Mouse (Mus musculus): ENCODE data around the gene Mfap2.

The Mfap2 gene

DNA sequence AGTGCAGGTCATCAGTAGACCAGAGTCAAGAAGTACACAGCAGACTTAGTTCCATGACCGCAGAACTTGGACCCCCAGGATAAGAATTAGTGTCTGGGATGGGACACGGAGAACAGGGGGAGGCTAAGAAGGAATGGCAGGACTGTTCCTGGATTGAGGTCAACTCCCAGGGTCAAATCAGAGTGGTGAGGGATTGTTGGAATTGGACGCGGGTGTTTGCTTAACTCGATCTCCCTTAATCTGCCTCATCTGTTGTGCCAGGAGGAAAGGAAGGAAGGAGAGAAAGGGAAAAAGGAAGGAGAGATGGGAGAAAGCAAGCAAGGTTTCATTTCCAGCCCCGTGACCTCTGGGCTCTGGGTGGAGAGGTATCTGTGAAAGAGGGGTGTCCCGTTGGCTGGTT, at the start of gene Mfap2:
Gene Mfap2 (plus strand): TSS at position 301 of the 400 bp plus-strand sequence.
- DNase-seq (ENCODE audit: low spot score), result no peak

DNA sequence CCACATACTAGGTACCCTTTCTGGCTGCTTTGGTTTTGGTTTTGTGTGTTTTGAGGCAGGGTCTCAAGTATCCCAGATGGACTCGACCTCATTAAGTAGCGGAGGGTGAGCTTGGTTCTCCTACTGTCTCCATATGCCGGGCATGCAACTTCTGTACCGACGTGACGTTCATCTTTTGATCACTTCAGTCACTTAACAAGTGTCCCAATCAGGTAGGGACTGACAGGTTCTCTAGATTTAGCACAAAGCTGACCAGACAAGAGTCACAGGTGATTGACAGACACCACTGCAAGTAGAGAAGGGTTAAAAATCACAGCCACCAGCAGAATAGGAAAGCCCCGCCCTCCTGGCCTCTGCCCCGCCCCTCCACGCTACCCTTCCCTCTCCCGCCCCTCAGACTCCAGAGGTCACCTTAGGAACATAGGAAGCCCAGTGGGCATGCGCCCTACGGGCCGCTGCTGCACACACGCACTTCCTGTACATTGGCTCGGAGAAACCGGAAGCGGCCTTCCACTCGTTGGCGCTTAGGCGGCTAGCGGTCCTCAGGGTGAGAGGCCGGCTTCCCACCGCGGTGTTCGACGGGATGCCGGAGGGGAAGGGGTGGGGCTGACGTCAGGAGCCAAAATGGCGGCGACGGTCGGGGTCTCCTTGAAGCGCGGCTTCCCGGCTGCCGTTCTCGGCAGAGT, 49.3 kb upstream of the Mfap2 start, which contains the start of gene Sdhb:
Gene Sdhb (plus strand): TSS at position 423 of the 686 bp plus-strand sequence.
- DNase-seq (ENCODE audit: low spot score), result peak; percentile 80

DNA sequence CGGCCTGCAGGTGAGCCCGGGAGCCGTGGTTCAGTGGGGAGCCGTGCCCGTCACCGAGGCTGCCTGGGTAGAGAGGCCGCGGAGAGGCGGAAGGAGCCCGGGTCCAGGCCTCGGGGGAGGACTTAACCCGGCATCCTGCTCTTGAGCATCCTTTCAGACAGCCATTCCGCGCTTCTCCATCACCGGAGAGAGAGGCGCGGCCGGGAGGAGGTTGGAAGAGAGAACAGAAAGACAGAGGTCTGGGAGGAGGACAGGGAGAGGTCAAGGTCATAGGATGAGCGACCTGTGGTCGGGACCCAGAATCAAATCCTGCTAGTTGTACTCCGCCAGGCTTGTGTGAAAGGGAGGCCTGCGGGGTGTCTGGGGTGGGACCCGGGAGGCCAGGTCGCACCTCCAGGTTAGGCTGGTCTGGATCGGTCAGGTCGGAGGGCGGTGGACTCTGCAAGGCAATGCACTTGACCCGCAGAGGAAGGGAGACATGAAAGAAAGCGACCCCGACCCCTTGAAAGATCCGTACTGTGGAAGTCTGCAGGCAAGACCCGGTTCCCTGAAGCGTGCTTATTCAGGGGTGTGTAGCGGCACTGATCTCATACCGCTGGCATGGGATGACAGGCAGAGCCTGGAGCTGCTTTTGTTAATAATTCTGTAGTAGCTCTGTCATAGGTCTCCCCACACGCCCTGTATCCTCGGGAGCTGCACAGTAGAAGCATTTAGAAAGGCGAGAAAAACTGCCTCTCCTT, 48.6 kb upstream of the Mfap2 start:
- DNase-seq (ENCODE audit: low spot score), result no peak

DNA sequence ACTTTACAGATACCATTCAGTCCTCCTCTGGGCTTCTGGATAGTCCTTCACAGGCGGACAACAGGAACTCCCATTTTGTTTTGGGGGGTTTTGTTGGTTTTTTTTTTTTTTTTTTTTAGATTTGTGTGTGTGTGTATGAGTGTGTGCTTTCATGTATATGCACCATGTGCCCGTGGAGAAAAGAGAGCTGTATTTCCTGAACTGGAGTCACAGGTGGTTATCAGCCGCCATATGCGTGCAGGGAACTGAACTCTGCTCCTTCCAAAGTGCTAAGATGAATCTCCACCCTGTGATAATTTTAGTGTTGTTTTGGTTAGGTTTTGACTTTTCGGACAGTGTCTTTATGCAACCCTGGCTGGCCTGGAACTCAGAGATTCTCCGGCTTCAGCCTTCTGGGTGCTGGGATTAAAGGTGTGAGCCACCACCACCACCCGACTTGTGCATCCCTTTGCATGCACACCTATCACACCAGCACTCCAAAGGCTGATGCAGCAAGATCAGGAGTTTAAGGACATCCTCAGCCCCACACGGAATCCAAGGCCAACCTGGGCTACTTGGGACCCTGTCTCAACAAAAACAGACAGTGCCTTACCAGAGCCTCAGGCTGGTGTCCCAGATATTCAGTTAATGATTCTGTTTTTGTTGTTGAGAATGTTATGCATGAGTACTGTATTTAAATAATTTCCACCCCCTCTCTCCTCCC, 47.9 kb upstream of the Mfap2 start:
- no peak for DNase-seq (ENCODE audit: low spot score)

DNA sequence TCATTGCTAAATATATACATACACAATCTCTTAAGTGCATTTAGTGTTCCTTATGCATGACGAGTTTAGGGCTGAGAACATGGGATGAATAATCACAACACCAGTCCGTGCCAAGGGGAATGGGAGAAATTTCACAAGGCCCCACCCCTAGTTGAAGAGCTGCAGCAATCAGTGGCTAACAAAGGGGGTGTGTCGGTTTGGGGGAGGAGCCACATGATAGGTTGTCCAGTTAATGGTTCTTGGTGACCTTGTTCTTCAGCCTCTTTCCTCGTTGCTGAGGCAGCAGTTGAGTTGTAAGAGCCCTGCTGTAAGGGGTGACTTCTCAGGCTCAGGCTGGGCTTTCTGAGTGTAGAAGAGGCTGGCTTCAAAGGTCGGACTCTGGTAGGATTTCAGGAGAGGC, 47.3 kb upstream of the Mfap2 start:
- DNase-seq (ENCODE audit: low spot score), result no peak

DNA sequence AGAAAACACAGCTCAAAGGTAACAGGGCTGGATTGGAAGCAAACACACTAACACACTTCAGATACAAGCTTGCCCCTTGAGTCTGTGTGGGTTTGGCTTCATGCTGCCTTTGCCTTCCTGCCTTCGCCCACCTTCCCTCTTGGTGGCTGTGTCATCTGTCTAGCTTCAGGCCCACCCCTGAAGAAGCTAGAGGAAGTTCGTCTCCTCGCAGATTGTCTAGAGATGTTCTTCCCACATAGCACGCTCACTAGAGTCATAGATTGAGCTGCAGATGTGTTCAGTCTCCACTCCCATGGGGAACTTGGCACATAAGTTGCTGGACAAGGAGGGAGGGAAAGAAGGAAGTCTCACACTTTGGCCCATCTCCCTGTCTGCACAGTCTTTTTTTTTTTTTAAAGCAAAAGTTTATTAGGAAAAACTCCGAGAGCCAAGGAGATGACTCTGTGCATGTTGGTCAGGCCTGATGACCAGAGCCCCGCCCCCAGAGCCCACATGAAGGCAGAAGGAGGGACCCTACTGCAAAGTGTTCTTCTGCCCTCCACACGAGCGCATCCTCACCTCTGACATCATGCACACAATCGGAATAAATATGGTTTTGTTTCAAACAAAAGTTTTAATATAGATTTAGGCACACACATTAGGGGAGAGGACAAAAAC, 46.1 kb upstream of the Mfap2 start:
- DNase-seq (ENCODE audit: low spot score), result no peak

DNA sequence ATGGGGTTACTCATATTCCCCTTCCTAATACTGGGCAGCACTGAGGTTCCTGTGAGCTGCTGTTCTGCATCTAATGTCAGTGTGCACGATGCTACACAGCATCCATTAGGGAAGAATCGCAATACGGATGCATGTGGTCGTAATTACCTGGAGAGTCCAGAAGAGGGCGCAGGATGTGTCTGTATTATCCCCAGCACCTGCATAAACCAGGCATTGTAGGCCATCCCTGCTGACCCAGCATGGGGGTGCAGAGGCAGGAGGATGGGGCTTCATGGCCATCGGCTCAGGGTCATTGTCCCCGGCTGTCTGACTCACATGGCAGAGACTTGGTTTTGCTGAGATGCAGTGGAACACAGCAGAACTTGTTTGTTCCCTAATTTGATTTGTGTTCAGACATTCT, 45.6 kb upstream of the Mfap2 start:
- DNase-seq (ENCODE audit: low spot score), result no peak

DNA sequence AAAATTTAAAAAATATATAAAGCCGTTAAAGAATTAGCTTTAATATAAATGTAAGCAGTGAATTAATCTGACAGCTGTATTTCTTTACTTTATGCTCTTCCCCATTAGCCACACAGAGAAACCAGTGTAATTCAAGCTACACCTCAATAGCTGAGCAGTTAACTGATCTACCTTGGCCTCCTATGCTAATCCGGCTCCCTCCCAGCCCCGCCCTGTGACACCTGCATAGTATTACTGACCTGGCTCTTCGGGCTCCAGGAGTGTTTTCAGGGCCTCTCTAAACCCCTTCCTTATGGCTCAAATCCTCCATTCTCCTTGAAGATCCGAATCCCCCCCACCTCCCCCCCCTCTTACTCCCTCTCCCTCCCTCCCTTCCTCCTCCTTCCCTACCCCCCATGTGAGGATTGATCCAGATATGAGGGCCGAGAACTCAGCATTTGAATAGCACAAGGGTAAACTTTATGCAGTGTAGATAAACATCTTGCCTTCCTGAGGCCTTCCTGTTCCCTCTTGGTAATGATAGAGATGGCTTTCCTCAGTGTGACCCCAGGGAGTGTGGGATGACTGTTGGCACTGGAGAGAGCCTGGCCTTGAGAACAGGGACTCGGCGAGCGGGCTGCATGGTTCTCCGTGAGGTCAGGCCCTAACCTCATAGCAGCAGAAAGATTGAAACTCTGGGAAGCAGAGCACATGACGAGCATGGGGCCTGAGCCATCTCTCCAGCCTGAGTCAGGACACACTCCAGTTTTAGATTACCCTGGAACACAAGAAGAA, 42.6 kb upstream of the Mfap2 start:
- no peak for DNase-seq (ENCODE audit: low spot score)

DNA sequence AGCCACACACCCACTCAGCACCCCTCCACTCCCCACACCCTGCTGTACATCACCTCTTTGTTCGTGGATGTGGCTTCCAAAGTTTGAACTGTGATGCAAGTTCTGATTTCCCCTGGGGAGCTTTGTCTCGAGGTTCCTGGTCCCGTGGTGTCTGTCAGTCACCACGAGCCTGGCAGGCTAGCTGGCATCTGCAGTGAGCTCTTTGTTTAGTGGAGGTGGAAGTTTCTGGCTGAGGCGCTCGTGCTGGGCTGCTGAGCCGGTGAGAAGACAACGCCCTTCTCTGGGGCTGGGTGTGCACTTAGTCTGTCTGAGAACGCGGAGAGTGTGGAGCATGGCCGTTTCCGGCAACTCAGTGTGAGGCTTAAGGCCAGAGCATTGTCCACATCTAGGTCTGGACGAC, 38.5 kb upstream of the Mfap2 start:
- DNase-seq (ENCODE audit: low spot score), result no peak

DNA sequence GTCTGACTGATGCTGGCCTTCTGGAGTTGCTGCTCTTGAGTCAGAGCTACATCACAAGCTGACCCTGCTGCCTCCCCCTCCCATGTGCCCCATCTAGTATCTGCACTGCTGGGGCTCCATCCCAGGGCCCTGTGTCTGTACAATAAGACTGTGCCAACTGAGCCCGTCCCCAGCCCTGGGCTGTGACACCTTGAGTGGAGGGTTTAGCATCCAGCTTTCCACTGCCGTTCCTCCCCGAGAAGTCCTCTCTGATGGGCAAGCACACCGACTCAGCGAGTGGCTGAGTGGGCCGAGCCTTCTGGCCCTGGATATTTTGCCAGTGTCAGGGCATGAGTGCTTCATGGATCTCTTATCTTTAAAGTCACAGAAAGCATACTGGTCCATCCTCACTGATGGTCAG, 35.8 kb upstream of the Mfap2 start:
- no peak for DNase-seq (ENCODE audit: low spot score)

DNA sequence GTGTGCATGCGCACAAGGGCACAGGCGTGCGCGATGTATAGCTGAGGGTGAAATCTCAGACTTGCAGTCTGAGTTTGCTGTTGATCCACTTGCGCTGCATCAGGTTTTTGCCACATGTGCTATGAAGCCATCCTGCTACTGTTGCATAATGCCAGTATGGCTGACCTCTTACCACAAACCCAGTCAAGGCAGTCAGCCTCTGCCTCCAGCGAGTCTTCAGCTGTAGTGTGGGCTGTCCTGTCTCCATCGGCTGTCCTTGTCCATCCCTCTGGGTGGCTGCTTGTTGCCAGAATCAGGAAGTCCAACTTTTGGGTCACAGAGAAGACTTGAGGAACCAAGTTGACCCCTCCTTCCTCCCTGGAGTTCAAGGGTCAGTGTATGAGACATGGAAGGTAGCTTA, 34.9 kb upstream of the Mfap2 start:
- no peak for DNase-seq (ENCODE audit: low spot score)

DNA sequence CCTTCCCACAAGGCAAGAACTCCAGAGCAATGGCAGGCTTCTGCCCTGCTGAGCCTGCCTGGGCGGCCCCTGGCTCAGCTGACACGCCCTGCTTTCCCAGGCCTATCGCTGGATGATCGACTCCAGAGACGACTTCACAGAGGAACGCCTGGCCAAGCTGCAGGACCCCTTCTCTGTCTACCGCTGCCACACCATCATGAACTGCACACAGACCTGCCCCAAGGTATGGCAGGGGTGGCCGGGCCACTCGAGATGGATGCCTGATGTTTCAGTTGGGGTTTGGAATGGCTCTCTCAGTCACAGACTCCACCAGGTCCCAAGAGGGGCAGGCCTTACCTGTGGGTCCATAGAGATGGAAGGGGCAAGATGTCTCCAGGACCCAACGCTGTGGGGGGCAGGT, 32.9 kb upstream of the Mfap2 start:
- DNase-seq (ENCODE audit: low spot score), result no peak

DNA sequence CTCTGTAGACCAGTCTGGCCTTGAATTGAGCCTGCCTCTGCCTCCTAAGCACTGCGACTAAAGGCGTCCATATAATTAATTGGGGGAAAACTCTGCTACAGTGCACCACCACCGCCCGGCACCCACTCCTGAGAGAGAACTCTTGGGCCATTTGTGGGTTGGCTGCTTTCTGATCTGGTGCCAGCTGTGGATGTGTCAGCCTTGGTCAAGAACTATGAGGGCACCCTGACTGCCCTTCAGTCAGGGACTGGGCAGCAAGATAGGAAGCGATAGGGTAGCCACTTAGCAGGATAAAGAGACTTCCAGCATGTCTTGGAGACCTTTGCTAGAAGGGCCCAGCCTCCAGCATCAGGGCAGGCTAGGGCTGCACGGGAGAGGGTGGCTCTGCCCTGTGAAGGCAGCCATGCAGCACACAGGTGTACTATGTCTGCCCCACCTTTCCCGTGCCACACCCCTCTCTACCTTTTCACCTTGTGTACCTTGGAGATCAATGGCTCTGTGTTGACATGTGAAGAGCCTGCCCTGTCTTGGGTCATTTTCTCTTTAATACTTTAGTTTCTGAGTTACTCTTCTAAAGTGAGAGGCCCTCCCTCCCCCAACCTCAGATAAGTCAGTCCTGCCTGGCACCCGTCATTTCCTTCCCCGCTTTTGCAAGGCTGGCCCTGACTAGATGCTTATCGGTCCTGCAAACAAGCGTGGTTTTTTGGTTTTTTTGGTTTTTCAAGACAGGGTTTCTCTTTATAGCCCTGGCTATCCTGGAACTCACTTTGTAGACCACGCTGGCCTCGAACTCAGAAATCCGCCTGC, 32.1 kb upstream of the Mfap2 start:
- no peak for DNase-seq (ENCODE audit: low spot score)

DNA sequence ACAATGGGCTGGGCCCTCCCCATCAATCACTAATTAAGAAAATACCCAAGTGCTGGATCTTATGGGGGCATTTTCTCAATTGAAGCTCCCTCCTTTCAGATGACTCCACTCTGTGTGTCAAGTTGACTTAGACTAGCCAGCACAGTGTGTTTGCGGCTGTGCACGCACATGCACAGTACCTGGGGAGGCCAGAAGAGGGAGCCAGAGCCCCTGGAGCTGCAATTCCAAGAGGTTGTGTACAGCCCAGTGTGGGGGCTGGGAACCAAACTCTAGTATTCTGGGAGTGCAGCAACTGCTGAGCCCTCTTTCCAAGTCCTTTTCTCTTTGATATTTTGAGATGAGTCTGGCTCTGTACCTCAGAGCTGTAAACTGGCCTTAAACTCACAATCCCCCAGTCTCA, 28.6 kb upstream of the Mfap2 start:
- DNase-seq (ENCODE audit: low spot score), result no peak

DNA sequence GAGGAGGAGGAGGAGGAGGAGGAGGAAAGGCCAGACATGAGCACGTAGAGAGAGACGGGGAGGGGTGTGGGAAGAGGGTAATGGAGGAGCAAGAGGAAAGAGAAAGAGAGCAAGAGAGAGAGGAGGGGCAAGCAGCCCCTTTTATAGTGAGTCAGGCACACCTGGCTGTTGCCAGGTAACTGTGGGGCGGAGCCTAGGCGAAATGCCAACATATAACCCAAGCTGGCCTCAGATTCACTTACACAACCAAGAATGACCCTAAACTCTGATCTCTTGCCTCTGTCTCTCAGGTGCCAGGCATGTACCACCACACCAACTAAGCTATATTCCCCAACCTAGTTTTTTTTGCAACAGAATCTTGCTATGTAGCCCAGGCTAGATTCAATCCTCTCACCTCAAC, 27.4 kb upstream of the Mfap2 start:
- DNase-seq (ENCODE audit: low spot score), result no peak

DNA sequence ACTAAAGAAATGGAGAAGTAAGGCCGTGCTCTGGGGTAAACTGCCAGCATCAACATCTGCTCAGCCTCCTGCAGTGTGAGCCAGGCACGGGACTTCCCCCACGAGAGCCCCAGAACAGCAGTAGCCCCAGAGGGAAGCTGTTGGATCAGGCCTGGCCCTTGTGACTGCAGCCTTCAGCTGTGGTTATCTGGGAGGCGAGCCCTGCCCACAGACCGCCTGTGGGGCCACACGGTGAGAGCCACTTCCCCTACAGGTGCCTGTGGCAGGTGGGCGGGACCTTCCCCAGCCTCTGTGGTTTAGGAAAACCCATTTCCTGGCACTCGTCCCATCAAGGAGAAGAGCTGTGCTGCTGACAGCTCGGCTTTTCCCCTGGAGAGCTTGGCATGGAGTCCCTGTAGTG, 26.8 kb upstream of the Mfap2 start:
- no peak for DNase-seq (ENCODE audit: low spot score)

DNA sequence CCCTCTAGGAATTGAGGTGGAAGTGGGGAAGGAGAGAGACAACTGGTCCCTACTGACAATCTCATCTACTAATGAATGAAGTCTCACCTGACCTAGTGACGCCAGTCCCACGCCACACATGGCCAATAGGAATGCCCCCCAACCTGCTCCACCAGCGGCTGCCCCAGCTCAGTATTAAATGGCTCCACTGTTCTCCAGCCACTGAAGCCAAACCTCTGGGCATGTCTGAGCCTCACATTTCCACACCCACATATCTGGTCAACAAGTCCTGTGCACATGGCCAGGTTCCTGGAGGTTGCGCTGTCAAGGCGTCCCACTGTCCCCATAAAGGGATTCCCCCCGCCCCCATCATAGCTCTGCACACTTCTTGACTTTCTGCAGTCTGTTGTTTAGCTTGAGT, 25.7 kb upstream of the Mfap2 start:
- no peak for DNase-seq (ENCODE audit: low spot score)

DNA sequence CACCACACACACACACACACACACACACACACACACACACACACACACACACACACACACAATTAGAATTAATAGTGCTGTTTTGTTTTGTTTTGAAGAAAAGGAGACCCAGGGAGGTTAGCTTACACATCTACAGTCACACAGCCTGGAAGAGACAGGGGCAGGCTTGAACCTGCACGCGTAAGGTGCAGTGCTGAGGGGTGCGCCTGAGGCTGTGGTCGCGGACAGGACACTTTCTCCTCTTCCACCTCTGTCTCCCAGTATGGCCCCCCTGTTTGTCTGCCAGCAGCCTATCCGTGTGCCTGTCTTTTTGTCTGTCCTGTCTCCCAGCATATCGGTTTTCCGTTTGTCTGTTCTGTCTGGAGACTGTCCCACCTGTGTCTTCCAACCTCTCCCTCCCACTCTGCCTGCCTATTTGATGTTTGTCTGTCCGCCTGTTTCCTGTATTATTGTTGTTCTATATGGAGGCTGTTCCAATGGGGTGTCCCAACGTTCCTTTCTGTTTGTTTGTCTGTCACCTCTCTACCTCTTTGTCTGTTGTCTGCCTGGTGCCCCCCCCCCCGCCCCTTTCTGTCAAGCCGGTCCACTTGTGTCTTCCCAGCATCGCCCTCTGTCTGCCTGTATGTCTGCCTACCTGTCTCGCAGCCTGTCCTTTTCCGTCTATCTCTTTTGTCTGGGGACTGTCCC, 24.1 kb upstream of the Mfap2 start:
- no peak for DNase-seq (ENCODE audit: low spot score)

DNA sequence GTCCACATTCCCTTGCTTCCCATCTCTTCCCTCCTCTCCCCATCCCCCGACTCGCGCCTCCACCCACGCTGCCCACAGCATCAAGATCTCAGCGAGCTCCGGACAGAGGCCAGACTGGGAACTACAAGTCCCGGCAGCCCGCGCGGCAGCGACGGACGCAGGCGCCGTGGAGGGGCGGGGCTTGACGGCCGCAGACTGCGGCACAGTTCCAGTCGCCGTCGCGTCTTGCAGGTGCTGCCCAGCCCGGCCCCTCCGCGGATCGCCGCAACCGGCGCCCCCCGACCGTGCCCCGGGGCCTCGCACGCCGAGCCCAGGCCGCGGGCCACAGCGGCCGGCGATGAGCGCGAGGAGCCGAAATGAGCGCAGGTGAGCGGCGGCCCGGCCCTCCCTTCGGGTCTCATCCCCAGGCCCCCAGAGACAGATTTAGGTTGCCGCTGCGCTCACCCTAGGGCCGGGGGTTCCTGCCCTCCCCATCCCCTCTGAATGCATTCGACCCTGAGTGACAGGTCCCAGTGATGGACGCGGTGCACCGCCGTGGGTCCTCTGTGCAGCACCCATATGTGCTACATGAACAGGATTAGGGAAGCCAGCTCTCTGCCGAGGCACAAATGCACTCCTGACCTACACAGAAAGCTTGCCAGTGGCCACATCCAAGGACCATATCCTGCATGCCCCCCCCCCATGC, 23.4 kb upstream of the Mfap2 start, which contains the start of gene Atp13a2:
Gene Atp13a2 (plus strand): TSS at position 163 of the 685 bp plus-strand sequence.
- peak; percentile 84 for DNase-seq (ENCODE audit: low spot score)

DNA sequence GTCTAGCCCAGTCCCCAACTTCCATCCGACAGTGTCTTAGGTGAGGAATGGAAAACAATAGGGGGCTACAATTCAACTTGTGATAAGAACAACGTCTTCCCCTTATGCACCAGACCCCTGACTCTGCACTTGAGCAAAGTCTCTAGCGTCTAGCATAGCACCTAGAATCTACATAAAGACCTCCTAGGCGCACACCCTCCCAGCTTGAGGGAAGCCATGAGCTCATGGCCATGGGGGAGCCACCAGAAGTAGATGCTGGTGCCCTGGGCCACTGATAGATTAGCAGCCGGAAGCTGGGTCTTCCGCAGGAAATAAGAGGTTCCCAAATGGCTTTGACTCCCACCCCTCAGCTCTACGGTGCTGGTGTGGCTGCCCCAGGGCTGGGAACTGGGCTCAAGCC, 22.7 kb upstream of the Mfap2 start:
- no peak for DNase-seq (ENCODE audit: low spot score)

All from ovary, postnatal 10 days (tissue).